Mouse (Mus musculus) CH12.LX (cell line): ENCODE measurements at regions not wholly inside any gene's neighbourhood (a gene's known extent, or its start where the extent isn't known, plus 50 kb on each side); places are given as distances from the start of the nearest gene placed in this dataset.

Experiments
- DNase-seq: peaks from one replicate; pipeline ENCODE4 v3.0.0-alpha.2; 2013; ENCODE audit errors: extremely low read depth
- H3K27ac ChIP-seq: 2 replicates; pipeline ENCODE4 v1.5.1; 2012; ENCODE audit warnings: low read depth, mild to moderate bottlenecking, control low read depth, moderate library complexity; ENCODE audit not compliant: insufficient read depth
- H3K27me3 ChIP-seq: replicated peaks from 2 replicates; pipeline ENCODE3; 2012; ENCODE audit warnings: inconsistent platforms
- H3K36me3 ChIP-seq, 2 experiments: replicated peaks in 1 of 2; 2 replicates each; pipeline versions ENCODE3 to v1.6.1; 2012; ENCODE audit warnings: inconsistent platforms in 1 of 2, low read length in 1 of 2, mild to moderate bottlenecking in 1 of 2, mixed read lengths in 1 of 2, moderate library complexity in 1 of 2; ENCODE audit not compliant: control insufficient read depth in 1 of 2, insufficient read depth in 1 of 2
- H3K4me1 ChIP-seq, 2 experiments: 2 replicates each; pipeline ENCODE4 v1.6.1; 2012; ENCODE audit warnings: inconsistent platforms in 1 of 2, moderate library complexity in 1 of 2; ENCODE audit not compliant: insufficient read depth in 2 of 2, control insufficient read depth in 1 of 2
- H3K4me2 ChIP-seq: 2 replicates; pipeline ENCODE4 v1.6.1; 2012; ENCODE audit warnings: low read depth, mild to moderate bottlenecking, control low read depth; ENCODE audit not compliant: poor library complexity, insufficient read depth, severe bottlenecking
- H3K4me3 ChIP-seq, 3 experiments: fragments of 150-350 bp in 1 of 3; sonication (generic) in 1 of 3; replicated peaks in 1 of 3; 2 replicates each; pipeline versions ENCODE3 to v1.5.1; 2011 to 2012; ENCODE audit warnings: low read depth in 2 of 3, low read length in 2 of 3, mild to moderate bottlenecking in 2 of 3, moderate library complexity in 2 of 3, control low read depth in 1 of 3, improper control_type of control experiment in 1 of 3, inconsistent platforms in 1 of 3, mixed read lengths in 1 of 3; ENCODE audit not compliant: poor library complexity in 1 of 3
- H3K79me2 ChIP-seq: replicated peaks from 2 replicates; pipeline ENCODE4 v1.6.1; 2012; ENCODE audit warnings: mild to moderate bottlenecking, moderate library complexity; ENCODE audit not compliant: control insufficient read depth, poor library complexity, insufficient read depth, severe bottlenecking; ENCODE audit errors: extremely low read depth
- H3K9ac ChIP-seq: 2 replicates; pipeline ENCODE4 v1.6.1; 2012; ENCODE audit warnings: low read depth, mild to moderate bottlenecking, control low read depth, moderate library complexity; ENCODE audit not compliant: insufficient read depth
- H3K9me3 ChIP-seq: replicated peaks from 2 replicates; pipeline ENCODE3; 2012; ENCODE audit warnings: low read length, inconsistent platforms, mixed read lengths
- CTCF ChIP-seq, 2 experiments: IDR thresholded peaks in 1 of 2; conservative IDR thresholded peaks in 1 of 2; 2 replicates each; pipeline ENCODE4 v1.5.1; 2011 to 2012; ENCODE audit warnings: low read depth in 2 of 2, low read length in 2 of 2, improper control_type of control experiment in 1 of 2, inconsistent platforms in 1 of 2, mild to moderate bottlenecking in 1 of 2, moderate library complexity in 1 of 2
- EP300 ChIP-seq: IDR thresholded peaks from 2 replicates; pipeline ENCODE4 v1.6.1; 2011; ENCODE audit warnings: low read length, improper control_type of control experiment
- HCFC1 ChIP-seq: IDR thresholded peaks from 2 replicates; pipeline ENCODE4 v1.6.1; 2012; ENCODE audit warnings: low read depth, mild to moderate bottlenecking, inconsistent platforms, low read length, improper control_type of control experiment
- IRF4 ChIP-seq: IDR thresholded peaks from 2 replicates; pipeline ENCODE4 v1.6.1; 2014; ENCODE audit warnings: low read depth, mild to moderate bottlenecking, inconsistent platforms, low read length, improper control_type of control experiment
- JUN ChIP-seq: IDR thresholded peaks from 2 replicates; pipeline ENCODE4 v1.6.1; 2011; ENCODE audit warnings: low read depth, mild to moderate bottlenecking, low read length, improper control_type of control experiment, moderate library complexity; ENCODE audit not compliant: insufficient read depth
- KAT2A ChIP-seq: IDR thresholded peaks from 2 replicates; pipeline ENCODE4 v1.6.1; 2012; ENCODE audit warnings: low read length, improper control_type of control experiment, inconsistent platforms; ENCODE audit not compliant: insufficient replicate concordance
- MAZ ChIP-seq: IDR thresholded peaks from 2 replicates; pipeline ENCODE4 v1.6.1; 2012; ENCODE audit warnings: low read depth, mild to moderate bottlenecking, inconsistent platforms, low read length, improper control_type of control experiment, moderate library complexity
- MXI1 ChIP-seq: IDR thresholded peaks from 2 replicates; pipeline ENCODE4 v1.6.1; 2011; ENCODE audit warnings: mild to moderate bottlenecking, low read depth, low read length, improper control_type of control experiment
- RAD21 ChIP-seq: IDR thresholded peaks from 2 replicates; pipeline ENCODE4 v1.6.1; 2011; ENCODE audit warnings: low read depth, mild to moderate bottlenecking, low read length, improper control_type of control experiment, moderate library complexity
- RCOR1 ChIP-seq: conservative IDR thresholded peaks from 2 replicates; pipeline ENCODE4 v1.6.1; 2012; ENCODE audit warnings: low read depth, mild to moderate bottlenecking, inconsistent platforms, low read length, improper control_type of control experiment
- SIN3A ChIP-seq: IDR thresholded peaks from 2 replicates; pipeline ENCODE4 v1.6.1; 2012; ENCODE audit warnings: low read length, improper control_type of control experiment, inconsistent platforms
- TCF12 ChIP-seq: IDR thresholded peaks from 2 replicates; pipeline ENCODE4 v1.6.1; 2014; ENCODE audit warnings: low read depth, mild to moderate bottlenecking, inconsistent platforms, low read length, improper control_type of control experiment
- UBTF ChIP-seq: IDR thresholded peaks from 2 replicates; pipeline ENCODE4 v1.6.1; 2012; ENCODE audit warnings: low read depth, mild to moderate bottlenecking, inconsistent platforms, low read length, improper control_type of control experiment, moderate library complexity
- USF1 ChIP-seq: IDR thresholded peaks from 2 replicates; pipeline ENCODE4 v1.6.1; 2014; ENCODE audit warnings: low read depth, mild to moderate bottlenecking, inconsistent platforms, low read length, improper control_type of control experiment
- ZC3H11A ChIP-seq: IDR thresholded peaks from 2 replicates; pipeline ENCODE4 v1.6.1; 2012; ENCODE audit warnings: low read depth, mild to moderate bottlenecking, inconsistent platforms, low read length, improper control_type of control experiment
- ZMIZ1 ChIP-seq: IDR thresholded peaks from 2 replicates; pipeline ENCODE4 v1.6.1; 2012; ENCODE audit warnings: low read depth, mild to moderate bottlenecking, inconsistent platforms, low read length, improper control_type of control experiment
- dilution Hi-C: fragments of 300-500 bp; cut with MboI; formaldehyde crosslinking; loops from 2 replicates; pipeline ENCODE4 v1.14.3; 2020; ENCODE audit warnings: low sequenced_read_pairs; ENCODE audit not compliant: extremely low pct_unique_long_range_greater_than_20kb, extremely low pct_ligation_motif_present
- in situ Hi-C: fragments of 300-500 bp; cut with MboI; formaldehyde crosslinking; loops from 3 replicates; pipeline ENCODE4 v1.14.3; 2019; ENCODE audit warnings: low sequenced_read_pairs, low pct_ligation_motif_present, low pct_unique_long_range_greater_than_20kb, mixed read lengths

GRCm38 (mm10) chr13:97559611-97560385, 200.6 kb downstream of the Gm10260 start:
- DNase-seq: peak; percentile 55
- Histone ChIP-seq H3K9ac (no peak overlapping the region), H3K4me2 (no peak overlapping the region), H3K27ac (no peak overlapping the region), H3K9me3 (peaks cover 34% of the 10 kb centered on the region), H3K4me3 (no peak overlapping the region), H3K36me3 (no peaks in the 10 kb centered on the region), H3K27me3 (no peaks in the 10 kb centered on the region), H3K4me1 (peaks cover 0 to 27% of the 10 kb centered on the region in 2 experiments; a peak in 2 of 4 replicates), H3K79me2 (no peaks in the 10 kb centered on the region)
- in situ Hi-C loops (no loop called here), dilution Hi-C loops (no loop called here)
- TF ChIP-seq EP300 (peak; percentile 68), IRF4 (peak; percentile 34; the same call in 1 of the 2 replicates), JUN (no peak)

GRCm38 (mm10) chr13:97558884-97559283, 201.5 kb downstream of the Gm10260 start:
- Histone ChIP-seq H3K4me3 (no peak overlapping the region), H3K9ac (no peak overlapping the region), H3K9me3 (peaks cover 31% of the 10 kb centered on the region), H3K27me3 (no peaks in the 10 kb centered on the region), H3K79me2 (no peaks in the 10 kb centered on the region), H3K36me3 (no peaks in the 10 kb centered on the region), H3K4me1 (peaks cover 0 to 27% of the 10 kb centered on the region in 2 experiments; a peak in 2 of 4 replicates)
- in situ Hi-C loops (no loop called here), dilution Hi-C loops (no loop called here)
- TF ChIP-seq KAT2A (no peak), MAZ (no peak), EP300 (no peak), SIN3A (no peak), TCF12 (no peak), MXI1 (no peak), ZMIZ1 (no peak), UBTF (no peak), CTCF (conservative IDR thresholded peaks at IDR 0.05 in 1 of 2, IDR thresholded peaks at IDR 0.05 in 1 of 2; ENCODE audit: low read depth in 2 of 2, low read length in 2 of 2) (no peak)
- TF ChIP-seq, all 38 proteins: peak for 0
- no peak for DNase-seq
- H3K27ac ChIP-seq: no peak overlapping the region
- H3K4me2 ChIP-seq: no peak overlapping the region

- Histone ChIP-seq H3K4me2 (no peak overlapping the region), H3K4me1 (peaks cover 0 to 14% of the 10 kb centered on the region in 2 experiments; a peak in 1 of 4 replicates), H3K27me3 (no peaks in the 10 kb centered on the region), H3K9me3 (peaks cover 31% of the 10 kb centered on the region), H3K36me3 (no peaks in the 10 kb centered on the region), H3K9ac (no peak overlapping the region), H3K79me2 (no peaks in the 10 kb centered on the region), H3K27ac (no peak overlapping the region), H3K4me3 (no peak overlapping the region)
- in situ Hi-C loops (no loop called here), dilution Hi-C loops (no loop called here)
- TF ChIP-seq MAZ (no peak), USF1 (no peak), RAD21 (no peak), JUN (no peak), RCOR1 (no peak), HCFC1 (no peak), ZC3H11A (no peak)
- no peak for DNase-seq
These were observed 205.1 kb downstream of the Gm10260 start for GRCm38 (mm10) chr13:97555312-97555711.
